Mouse (Mus musculus) adrenal gland, adult 2 months (tissue): ENCODE data around the gene Gm12695. TPM values are rescaled to one million over a fixed set of nuclear protein-coding genes. Genes with fewer than 3 reads are reported as not detected.

Experiments used
- DNase-seq: peaks from one replicate; pipeline ENCODE4 v3.0.0; 2021
- polyA plus RNA-seq: library from polyadenylated mRNA; depleted of rRNA; stranded (reverse); fragments of >200 nt; gene quantifications from 2 replicates; pipeline ENCODE4 v1.2.3, GENCODE M21; 2012; rRNA removed
- total RNA-seq, 2 experiments: library from RNA; stranded (reverse); gene quantifications; 2 replicates each; pipeline ENCODE4 v1.2.3; 2021

The Gm12695 gene
- total and polyA plus RNA-seq, 3 experiments: not detected

DNA sequence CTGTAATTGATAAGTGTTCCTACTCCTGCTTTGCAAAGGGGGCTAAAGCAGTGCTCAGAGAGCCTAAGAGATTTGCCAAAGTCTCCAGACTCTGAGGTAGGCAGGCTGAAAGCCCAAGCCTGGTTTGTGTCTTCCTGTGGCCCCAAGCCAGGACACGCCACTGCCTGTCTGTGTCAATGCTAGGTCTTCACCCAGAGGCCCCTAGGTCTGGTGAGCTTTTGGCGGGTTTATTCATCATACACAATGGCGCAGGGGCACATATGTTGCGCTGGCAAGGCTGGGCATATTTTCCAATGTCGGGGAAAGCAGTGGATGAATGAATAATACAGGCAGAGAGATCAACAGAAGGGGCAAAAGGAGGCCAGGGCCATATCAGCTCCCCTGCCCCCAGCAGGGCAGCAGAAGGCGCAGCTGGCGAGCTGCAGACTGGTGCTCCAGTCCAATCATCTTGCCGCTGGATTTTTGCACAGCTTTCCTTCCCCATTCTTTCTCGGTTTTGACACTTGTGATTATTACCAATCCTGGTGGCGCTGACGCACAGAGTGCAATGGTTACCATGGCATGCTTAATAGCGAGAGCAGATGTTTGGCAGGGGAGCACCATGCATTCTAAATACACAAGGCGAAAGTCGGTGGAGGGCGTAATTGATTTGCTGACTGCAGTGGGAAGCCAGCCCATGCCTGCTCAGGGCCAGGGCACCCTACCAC, 87.3 kb downstream of the Gm12695 start:
- no peak for DNase-seq

DNA sequence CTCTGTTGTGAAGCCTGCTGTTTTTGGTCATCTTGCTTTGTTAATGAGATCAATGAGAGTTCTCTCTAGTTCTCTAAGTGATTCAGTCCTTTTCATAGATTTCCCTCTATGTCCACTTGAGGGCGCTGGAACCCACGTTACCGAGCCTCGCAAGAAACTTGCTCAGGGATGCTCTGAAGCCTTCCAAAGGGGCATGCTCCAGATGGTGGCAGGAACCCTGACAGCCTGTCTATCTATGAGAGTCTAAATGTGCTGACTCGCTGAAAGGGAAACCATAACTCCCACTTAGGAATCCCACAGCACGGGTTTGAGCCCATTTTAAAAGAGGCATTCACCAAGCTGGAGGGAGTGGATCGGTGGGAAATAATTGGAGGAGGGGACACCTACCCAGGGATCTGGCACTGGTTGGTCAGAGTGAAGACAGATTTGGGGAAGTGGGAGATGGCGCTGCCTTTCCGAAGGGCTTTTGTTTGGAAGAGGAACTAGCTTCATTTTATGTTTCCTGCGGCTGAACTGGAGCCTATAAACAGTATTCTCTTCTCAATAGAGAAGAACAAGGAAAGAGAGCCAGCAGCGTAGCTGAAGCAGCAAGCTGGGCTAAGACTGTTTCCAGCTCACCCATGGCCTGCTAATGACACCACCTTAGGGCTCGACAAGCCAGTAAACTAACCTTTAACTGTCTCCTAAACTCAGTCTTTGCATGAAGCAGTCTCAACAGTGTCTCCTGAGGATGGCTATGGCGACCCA, 88.2 kb downstream of the Gm12695 start:
- peak; percentile 10 for DNase-seq

DNA sequence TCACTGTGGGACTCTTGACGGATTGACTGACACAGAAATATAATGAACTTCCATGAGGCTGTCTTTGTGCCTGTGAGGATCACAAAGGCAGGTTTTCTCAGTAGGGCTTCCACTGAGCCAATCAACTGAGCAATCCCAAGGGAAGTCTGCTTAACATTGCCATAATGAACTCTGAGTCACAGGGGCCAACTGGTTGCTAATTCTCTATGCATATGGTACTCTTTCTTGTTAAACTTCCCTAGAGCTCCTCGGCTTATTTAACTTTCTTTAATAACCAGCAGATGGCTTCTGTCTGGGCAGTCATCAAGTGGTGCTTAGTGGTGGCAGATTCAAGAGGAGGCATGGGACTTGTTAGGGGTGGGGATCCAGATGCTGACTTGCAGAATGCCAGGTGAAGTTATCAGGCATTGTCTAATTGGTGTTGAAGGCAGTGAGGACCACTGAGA, 97.6 kb downstream of the Gm12695 start:
- DNase-seq: no peak

DNA sequence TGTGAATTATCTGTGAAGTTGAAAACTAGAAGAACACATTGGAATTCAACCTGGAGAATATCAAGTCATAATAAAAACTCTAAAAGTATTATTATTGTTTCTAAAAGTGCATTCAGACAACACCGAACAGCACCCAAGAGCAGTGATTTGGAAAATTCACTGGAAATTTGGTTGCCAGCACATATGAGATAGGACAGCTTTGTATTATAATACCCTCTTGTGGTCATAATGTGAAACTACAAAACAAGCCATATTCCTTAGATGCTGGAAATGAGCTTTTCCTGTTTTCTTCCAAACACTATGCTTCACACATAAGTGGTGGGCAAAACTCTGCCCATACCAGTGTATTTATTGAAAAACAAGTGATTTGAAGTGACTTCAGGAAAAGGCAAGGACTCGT, 101.5 kb downstream of the Gm12695 start:
- DNase-seq: no peak

DNA sequence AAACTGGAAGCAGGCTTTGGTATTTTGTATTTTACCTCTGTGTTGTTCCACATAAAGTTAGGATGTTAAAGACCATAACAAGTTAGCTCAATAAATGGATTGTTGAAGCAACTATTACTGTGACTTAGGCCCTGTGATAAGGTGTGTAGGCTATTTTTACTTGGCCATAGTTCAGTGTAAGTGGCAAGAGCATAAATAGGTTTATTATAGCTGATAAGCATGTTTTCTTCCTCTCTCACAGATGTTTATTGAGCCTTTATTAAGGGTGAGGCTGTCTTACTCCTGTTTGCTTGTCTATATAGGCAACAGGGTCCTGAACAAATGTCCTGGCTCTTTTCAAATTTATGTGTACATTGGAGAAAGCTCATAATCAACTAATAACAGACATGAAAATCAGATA, 104.0 kb downstream of the Gm12695 start:
- no peak for DNase-seq

DNA sequence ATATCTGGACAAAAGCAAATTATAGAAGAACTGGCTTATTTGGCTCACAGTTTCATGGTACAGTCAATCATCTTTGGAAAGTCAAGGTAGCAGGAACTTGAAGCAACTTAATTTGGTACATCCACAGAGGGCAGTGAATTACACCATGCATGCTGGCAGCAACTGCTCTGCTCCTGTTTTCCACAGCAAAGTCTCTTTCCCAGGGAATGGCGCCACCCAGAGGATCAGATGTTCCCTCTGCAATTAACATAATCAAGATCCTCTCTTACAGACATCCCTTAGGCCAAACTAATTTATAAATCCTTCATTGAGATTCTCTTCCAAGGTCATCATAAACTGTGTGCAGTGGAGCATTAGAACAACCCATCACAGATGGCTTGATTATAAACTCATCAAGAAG, 104.8 kb downstream of the Gm12695 start:
- DNase-seq: peak; percentile 9

Other genes with a start within 250 kb of the Gm12695 start
- 1 to 10 TPM; 6.0 to 6.1 TPM for gene Cyp2j6, start 231.5 kb downstream of the Gm12695 start, total RNA-seq
- gene Cyp2j6, start 231.5 kb downstream of the Gm12695 start, polyA plus RNA-seq: 4.2 and 4.6 TPM in 2 replicates
- 1 to 10 TPM; 1.0 to 1.7 TPM for gene Cyp2j9, start 193.6 kb downstream of the Gm12695 start, total RNA-seq
- 1.2 and 1.5 TPM in 2 replicates for gene Cyp2j9, start 193.6 kb downstream of the Gm12695 start, polyA plus RNA-seq
- 1 to 10 TPM in 1 of 2 experiments, not detected in 1; 1.2 TPM for gene Cyp2j5, start 121.0 kb downstream of the Gm12695 start, total RNA-seq
- not detected in 2 replicates for gene Cyp2j5, start 121.0 kb downstream of the Gm12695 start, polyA plus RNA-seq